Mouse (Mus musculus) spleen, adult 2 months (tissue): ENCODE measurements around the gene Nhlrc1.

Source experiments
- CTCF ChIP-seq: fragments of 200-500 bp; IDR thresholded peaks from 2 replicates; pipeline ENCODE4 v1.5.1; 2011; ENCODE audit warnings: mild to moderate bottlenecking, inconsistent platforms; ENCODE audit not compliant: insufficient read depth, insufficient read length, insufficient replicate concordance; ENCODE audit errors: extremely low read depth
- POLR2A ChIP-seq: fragments of 200-500 bp; IDR thresholded peaks from 2 replicates; pipeline ENCODE4 v1.6.1; 2011; ENCODE audit warnings: low read depth, low read length, inconsistent platforms

DNA sequence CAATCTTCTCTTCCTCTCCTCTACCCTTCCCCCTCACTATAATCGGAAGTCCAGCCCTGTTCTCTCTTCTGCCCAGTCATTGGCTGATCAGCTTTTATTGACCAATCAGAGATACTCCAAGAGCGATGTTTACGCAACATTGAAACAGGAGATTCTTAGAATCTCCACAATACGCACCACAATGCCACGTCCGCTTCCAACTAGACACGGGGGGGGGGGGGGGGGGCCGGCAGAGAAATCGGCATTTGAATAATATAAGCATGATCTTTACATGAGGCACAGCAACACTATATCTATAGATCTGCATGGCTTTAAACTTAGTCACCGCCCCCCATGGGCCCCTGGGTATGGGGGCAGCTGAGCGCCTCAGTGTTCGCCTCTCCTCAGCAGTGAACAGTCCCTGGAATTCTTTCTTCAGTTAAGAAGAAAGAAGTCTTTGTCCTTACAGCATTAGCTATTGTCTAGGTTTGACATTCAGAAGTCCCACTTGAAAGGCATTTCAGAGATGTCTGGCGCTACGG is 39.6 kb downstream of the Nhlrc1 start:
- TF ChIP-seq POLR2A = no peak
- no peak for TF ChIP-seq CTCF
